10 mouse cellular contexts compared by ENCODE assay signal in the genomic region with DNA sequence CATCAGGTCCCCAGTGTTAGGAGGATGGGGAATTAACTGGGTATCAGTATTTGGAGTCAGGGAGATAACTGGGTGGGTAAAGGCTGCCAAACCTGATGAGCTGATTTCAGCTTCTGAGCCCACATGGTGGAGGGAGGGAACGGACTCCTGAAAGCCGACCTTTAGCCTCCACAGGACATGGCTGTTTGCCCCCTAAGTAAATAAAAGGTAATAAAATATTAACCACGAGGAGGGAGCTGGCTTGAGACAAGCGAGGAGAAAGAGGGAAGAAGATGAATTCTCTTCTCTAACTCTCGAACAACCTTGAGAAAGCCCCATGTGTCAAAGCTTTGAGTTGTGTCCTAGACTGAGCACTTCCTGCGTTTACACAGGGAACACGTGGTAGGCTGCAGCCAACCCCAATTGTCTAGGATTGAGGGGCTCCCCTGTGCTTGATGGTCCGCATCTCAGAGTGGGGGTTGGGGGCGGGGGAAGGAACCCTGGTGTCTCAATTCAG. TPM values are rescaled to one million over a fixed set of nuclear protein-coding genes. Genes with fewer than 3 reads are reported as not detected.
DNase-seq lines count a peak whose midpoint lies in the region; ATAC-seq and TF ChIP-seq lines count a peak whose summit lies in the region.
"Had no signal": no experiment of that assay in that cellular context is flagged by ENCODE, and none has a peak within 500 bp of the region (broad histone marks: within the 10 kb centered on the region; RNA-seq: fewer than 3 reads in every experiment).

No protein-coding gene starts in this region.

- H3K4me1 ChIP-seq in hindbrain, embryonic 10.5 days (replicated peaks): peaks cover 30% of the 10 kb centered on the region
- no peaks in the 10 kb centered on the region; the same call in 1 of the 2 replicates for H3K4me1 ChIP-seq in hindbrain, embryonic 11.5 days (replicated peaks; ENCODE audit: control insufficient read depth, insufficient read depth, low read length)
- no peaks in the 10 kb centered on the region for H3K4me1 ChIP-seq in forebrain, postnatal 0 days (ENCODE audit: insufficient read depth)
- H3K4me1 ChIP-seq in kidney, embryonic 15.5 days: peaks cover 24% of the 10 kb centered on the region
- H3K4me1 ChIP-seq in midbrain, postnatal 0 days (ENCODE audit: insufficient read depth, low read length): no peaks in the 10 kb centered on the region

- no peak overlapping the region for H3K4me2 ChIP-seq in hindbrain, embryonic 11.5 days (replicated peaks; ENCODE audit: low read depth, low read length)
- H3K4me2 ChIP-seq in forebrain, postnatal 0 days (ENCODE audit: low read depth): peak overlapping the region; percentile 79
- peak overlapping the region; percentile 86 for H3K4me2 ChIP-seq in kidney, embryonic 15.5 days
- H3K4me2 ChIP-seq in midbrain, postnatal 0 days (ENCODE audit: low read depth, low read length, poor library complexity, severe bottlenecking): peak overlapping the region; percentile 73

- no peak for TF ChIP-seq CTCF in forebrain, postnatal 0 days (IDR thresholded peaks at IDR 0.05; ENCODE audit: low read depth)
- TF ChIP-seq CTCF in midbrain, postnatal 0 days (IDR thresholded peaks at IDR 0.05): no peak

- peaks cover 53% of the 10 kb centered on the region for H3K27me3 ChIP-seq in hindbrain, embryonic 10.5 days (ENCODE audit: insufficient read depth, poor library complexity, severe bottlenecking)
- H3K27me3 ChIP-seq in hindbrain, embryonic 11.5 days (ENCODE audit: control insufficient read depth, insufficient read depth, low read length): peaks cover 15% of the 10 kb centered on the region
- peaks cover 19% of the 10 kb centered on the region for H3K27me3 ChIP-seq in forebrain, postnatal 0 days (ENCODE audit: insufficient read depth, low read length)
- peaks cover 39% of the 10 kb centered on the region for H3K27me3 ChIP-seq in kidney, embryonic 15.5 days
- H3K27me3 ChIP-seq in midbrain, postnatal 0 days (ENCODE audit: insufficient read depth, low read length): no peaks in the 10 kb centered on the region

- no peak for DNase-seq in hindbrain, embryonic 10.5 days (ENCODE audit: low spot score)
- no peak for DNase-seq in hindbrain, embryonic 11.5 days (ENCODE audit: low spot score)
- no peak for DNase-seq in forebrain, postnatal 0 days
- DNase-seq in midbrain, postnatal 0 days (ENCODE audit: low spot score): peak; percentile 15
- DNase-seq in urinary bladder, adult 18-20 months (ENCODE audit: low spot score in 2 of 2): no peak
- no peak for DNase-seq in frontal cortex, postnatal 25 days (ENCODE audit: low spot score in 2 of 2)
- DNase-seq: cerebellum, adult 11-12 months had no signal

- WGBS in hindbrain, embryonic 10.5 days: 36% methylated on average over 9 of the region's 9 CpGs
- 32% methylated on average over 9 of the region's 9 CpGs for WGBS in hindbrain, embryonic 11.5 days
- 37% methylated on average over 9 of the region's 9 CpGs for WGBS in forebrain, postnatal 0 days
- 11% methylated on average over 9 of the region's 9 CpGs for WGBS in kidney, embryonic 15.5 days
- WGBS in midbrain, postnatal 0 days: 34% methylated on average over 9 of the region's 9 CpGs

- no peak overlapping the region for H3K27ac ChIP-seq in hindbrain, embryonic 10.5 days
- no peak overlapping the region for H3K27ac ChIP-seq in hindbrain, embryonic 11.5 days (ENCODE audit: low read depth, low read length)
- H3K27ac ChIP-seq in forebrain, postnatal 0 days (ENCODE audit: low read depth, low read length): no peak overlapping the region
- peak overlapping the region; percentile 69 for H3K27ac ChIP-seq in kidney, embryonic 15.5 days
- no peak overlapping the region for H3K27ac ChIP-seq in midbrain, postnatal 0 days (ENCODE audit: low read depth, low read length)

- no peaks in the 10 kb centered on the region for H3K9me3 ChIP-seq in hindbrain, embryonic 10.5 days
- H3K9me3 ChIP-seq in hindbrain, embryonic 11.5 days (ENCODE audit: control insufficient read depth, low read length): no peaks in the 10 kb centered on the region
- no peaks in the 10 kb centered on the region for H3K9me3 ChIP-seq in forebrain, postnatal 0 days (ENCODE audit: low read length)
- no peaks in the 10 kb centered on the region for H3K9me3 ChIP-seq in kidney, embryonic 15.5 days (replicated peaks)
- H3K9me3 ChIP-seq in midbrain, postnatal 0 days (ENCODE audit: low read length): no peaks in the 10 kb centered on the region

- no peak for ATAC-seq in hindbrain, embryonic 11.5 days (ENCODE audit: low FRiP score)
- ATAC-seq in forebrain, postnatal 0 days: peak; percentile 67; the same call in 1 of the 2 replicates
- peak; percentile 55 for ATAC-seq in kidney, embryonic 15.5 days (replicated peaks; ENCODE audit: low FRiP score)
- peak; percentile 71 for ATAC-seq in midbrain, postnatal 0 days (ENCODE audit: low FRiP score)
- no peak for ATAC-seq in erythroblast, adult 5-6 weeks (replicated peaks; ENCODE audit: low FRiP score, poor library complexity, severe bottlenecking)
- ATAC-seq: lung, postnatal 0 days had no signal

- H3K9ac ChIP-seq in hindbrain, embryonic 11.5 days (ENCODE audit: low read depth, low read length): no peak overlapping the region
- no peak overlapping the region for H3K9ac ChIP-seq in forebrain, postnatal 0 days
- H3K9ac ChIP-seq in kidney, embryonic 15.5 days: no peak overlapping the region
- H3K9ac ChIP-seq in midbrain, postnatal 0 days (replicated peaks; ENCODE audit: low read length, poor library complexity, severe bottlenecking): no peak overlapping the region

- no peaks in the 10 kb centered on the region for H3K36me3 ChIP-seq in hindbrain, embryonic 10.5 days
- H3K36me3 ChIP-seq in hindbrain, embryonic 11.5 days (ENCODE audit: control insufficient read depth, insufficient read depth, low read length): no peaks in the 10 kb centered on the region
- H3K36me3 ChIP-seq in forebrain, postnatal 0 days (ENCODE audit: insufficient read depth): no peaks in the 10 kb centered on the region
- no peaks in the 10 kb centered on the region for H3K36me3 ChIP-seq in kidney, embryonic 15.5 days
- H3K36me3 ChIP-seq in midbrain, postnatal 0 days (ENCODE audit: insufficient read depth, low read length): no peaks in the 10 kb centered on the region

- peak overlapping the region; percentile 64; the same call in 1 of the 2 replicates for H3K4me3 ChIP-seq in hindbrain, embryonic 10.5 days
- no peak overlapping the region for H3K4me3 ChIP-seq in hindbrain, embryonic 11.5 days (ENCODE audit: low read depth, low read length)
- H3K4me3 ChIP-seq in forebrain, postnatal 0 days (ENCODE audit: low read depth, low read length): peak overlapping the region; percentile 43; the same call in 1 of the 2 replicates
- H3K4me3 ChIP-seq in kidney, embryonic 15.5 days (replicated peaks): peak overlapping the region; percentile 51
- peak overlapping the region; percentile 36; the same call in 1 of the 2 replicates for H3K4me3 ChIP-seq in midbrain, postnatal 0 days (ENCODE audit: low read depth, low read length)

RNA-seq across cellular contexts. Expression of gene Gimap1, which starts 2.9 kb away (rescaled TPM):
- polyA plus RNA-seq in hindbrain, embryonic 10.5 days (2016; fragmentation: Nextera tagmentation; extraction: Ambion mirVana): 5.0 and 5.9 TPM in 2 replicates
- 5.0 and 6.1 TPM in 2 replicates for polyA plus RNA-seq in hindbrain, embryonic 11.5 days (2014; fragmentation: Nextera tagmentation; extraction: Ambion mirVana)
- total RNA-seq in forebrain, postnatal 0 days (2014; rRNA removed): 1.3 TPM in 2 replicates
- 3.4 and 3.8 TPM in 2 replicates for polyA plus RNA-seq in forebrain, postnatal 0 days (2015; fragmentation: Nextera tagmentation; extraction: Ambion mirVana)
- polyA plus RNA-seq in kidney, embryonic 15.5 days (2015; fragmentation: Nextera tagmentation; extraction: Ambion mirVana): 32.4 and 33.1 TPM in 2 replicates
- total RNA-seq in midbrain, postnatal 0 days (2014; rRNA removed): 1.6 and 2.1 TPM in 2 replicates
- polyA plus RNA-seq in midbrain, postnatal 0 days (2015; fragmentation: Nextera tagmentation; extraction: Ambion mirVana): 2.9 and 4.0 TPM in 2 replicates
- 5.0 TPM in 1 of 2 replicates, not detected in the other for total RNA-seq in erythroblast, adult 5-6 weeks (2015; ENCODE audit: low replicate concordance)
- 0.17 and 1.1 TPM in 2 replicates for total RNA-seq in erythroblast, adult 5-6 weeks (2017; ENCODE audit: low replicate concordance)

RNA-seq across cellular contexts. Expression of gene Gimap5, which starts 4.2 kb away (rescaled TPM):
- 0.47 and 0.71 TPM in 2 replicates for polyA plus RNA-seq in hindbrain, embryonic 10.5 days (2016; fragmentation: Nextera tagmentation; extraction: Ambion mirVana)
- 0.49 and 0.92 TPM in 2 replicates for polyA plus RNA-seq in hindbrain, embryonic 11.5 days (2014; fragmentation: Nextera tagmentation; extraction: Ambion mirVana)
- total RNA-seq in forebrain, postnatal 0 days (2014; rRNA removed): 0.62 and 1.4 TPM in 2 replicates
- 1.7 and 3.7 TPM in 2 replicates for polyA plus RNA-seq in forebrain, postnatal 0 days (2015; fragmentation: Nextera tagmentation; extraction: Ambion mirVana)
- polyA plus RNA-seq in kidney, embryonic 15.5 days (2015; fragmentation: Nextera tagmentation; extraction: Ambion mirVana): 16.4 and 16.5 TPM in 2 replicates
- 0.33 and 0.38 TPM in 2 replicates for total RNA-seq in midbrain, postnatal 0 days (2014; rRNA removed)
- polyA plus RNA-seq in midbrain, postnatal 0 days (2015; fragmentation: Nextera tagmentation; extraction: Ambion mirVana): 1.3 and 1.4 TPM in 2 replicates
- total RNA-seq in erythroblast, adult 5-6 weeks (2015; ENCODE audit: low replicate concordance): 4.4 TPM in 1 of 2 replicates, not detected in the other
- total RNA-seq in erythroblast, adult 5-6 weeks (2017; ENCODE audit: low replicate concordance): 2.6 and 6.8 TPM in 2 replicates

RNA-seq across cellular contexts. Expression of gene Gimap7, which starts 23.3 kb away (rescaled TPM):
- not detected in 2 replicates for polyA plus RNA-seq in hindbrain, embryonic 10.5 days (2016; fragmentation: Nextera tagmentation; extraction: Ambion mirVana)
- polyA plus RNA-seq in hindbrain, embryonic 11.5 days (2014; fragmentation: Nextera tagmentation; extraction: Ambion mirVana): 0.11 TPM in 1 of 2 replicates, not detected in the other
- not detected in 2 replicates for total RNA-seq in forebrain, postnatal 0 days (2014; rRNA removed)
- polyA plus RNA-seq in forebrain, postnatal 0 days (2015; fragmentation: Nextera tagmentation; extraction: Ambion mirVana): not detected in 2 replicates
- not detected in 2 replicates for polyA plus RNA-seq in kidney, embryonic 15.5 days (2015; fragmentation: Nextera tagmentation; extraction: Ambion mirVana)
- not detected in 2 replicates for total RNA-seq in midbrain, postnatal 0 days (2014; rRNA removed)
- polyA plus RNA-seq in midbrain, postnatal 0 days (2015; fragmentation: Nextera tagmentation; extraction: Ambion mirVana): not detected in 2 replicates
- not detected in 2 replicates for total RNA-seq in erythroblast, adult 5-6 weeks (2015; ENCODE audit: low replicate concordance)
- total RNA-seq in erythroblast, adult 5-6 weeks (2017; ENCODE audit: low replicate concordance): 2.6 TPM in 1 of 2 replicates, not detected in the other

RNA-seq across cellular contexts. Expression of gene Gm28053, which starts 23.4 kb away (rescaled TPM):
- not detected in 2 replicates for polyA plus RNA-seq in hindbrain, embryonic 10.5 days (2016; fragmentation: Nextera tagmentation; extraction: Ambion mirVana)
- polyA plus RNA-seq in hindbrain, embryonic 11.5 days (2014; fragmentation: Nextera tagmentation; extraction: Ambion mirVana): not detected in 2 replicates
- total RNA-seq in forebrain, postnatal 0 days (2014; rRNA removed): not detected in 2 replicates
- polyA plus RNA-seq in forebrain, postnatal 0 days (2015; fragmentation: Nextera tagmentation; extraction: Ambion mirVana): 0.57 TPM in 1 of 2 replicates, not detected in the other
- polyA plus RNA-seq in kidney, embryonic 15.5 days (2015; fragmentation: Nextera tagmentation; extraction: Ambion mirVana): 2.7 and 3.3 TPM in 2 replicates
- not detected in 2 replicates for total RNA-seq in midbrain, postnatal 0 days (2014; rRNA removed)
- polyA plus RNA-seq in midbrain, postnatal 0 days (2015; fragmentation: Nextera tagmentation; extraction: Ambion mirVana): not detected in 2 replicates
- not detected in 2 replicates for total RNA-seq in erythroblast, adult 5-6 weeks (2015; ENCODE audit: low replicate concordance)
- total RNA-seq in erythroblast, adult 5-6 weeks (2017; ENCODE audit: low replicate concordance): 1.8 TPM in 1 of 2 replicates, not detected in the other

RNA-seq across cellular contexts. Expression of gene Gimap3, which starts 28.9 kb away (rescaled TPM):
- 0.09 TPM in 1 of 2 replicates, not detected in the other for polyA plus RNA-seq in hindbrain, embryonic 10.5 days (2016; fragmentation: Nextera tagmentation; extraction: Ambion mirVana)
- polyA plus RNA-seq in hindbrain, embryonic 11.5 days (2014; fragmentation: Nextera tagmentation; extraction: Ambion mirVana): 0.17 TPM in 1 of 2 replicates, not detected in the other
- not detected in 2 replicates for total RNA-seq in forebrain, postnatal 0 days (2014; rRNA removed)
- polyA plus RNA-seq in forebrain, postnatal 0 days (2015; fragmentation: Nextera tagmentation; extraction: Ambion mirVana): not detected in 2 replicates
- polyA plus RNA-seq in kidney, embryonic 15.5 days (2015; fragmentation: Nextera tagmentation; extraction: Ambion mirVana): 0.08 TPM in 1 of 2 replicates, not detected in the other
- total RNA-seq in midbrain, postnatal 0 days (2014; rRNA removed): not detected in 2 replicates
- not detected in 2 replicates for polyA plus RNA-seq in midbrain, postnatal 0 days (2015; fragmentation: Nextera tagmentation; extraction: Ambion mirVana)
- total RNA-seq in erythroblast, adult 5-6 weeks (2015; ENCODE audit: low replicate concordance): 2.1 TPM in 1 of 2 replicates, not detected in the other
- total RNA-seq in erythroblast, adult 5-6 weeks (2017; ENCODE audit: low replicate concordance): 1.1 and 2.0 TPM in 2 replicates

Comparison
In these comparisons a context has a peak if more than half of its experiments do, and no peak if none do; other contexts are left out.
1. ATAC-seq: peak in forebrain, postnatal 0 days (single experiment), kidney, embryonic 15.5 days (single experiment) and midbrain, postnatal 0 days (single experiment); none in hindbrain, embryonic 11.5 days (single experiment) and erythroblast, adult 5-6 weeks (single experiment).